Mouse (Mus musculus): Measurements from ENCODE around the gene Kcnrg. TPM values are rescaled to one million over a fixed set of nuclear protein-coding genes. Genes with fewer than 3 reads are reported as not detected.
A peak's percentile ranks its signal among the peaks of the same experiment; 100 is the strongest.

Gene Kcnrg
- polyA plus RNA-seq, 1 experiment from 2014 or later: 0.81 TPM

- Histone ChIP-seq H3K9me3 (replicated peaks; ENCODE audit: control insufficient read depth, low read length) (no peaks in the 10 kb centered on the region), H3K4me3 (replicated peaks; ENCODE audit: low read length) (no peak overlapping the region), H3K27ac (ENCODE audit: low read length) (no peak overlapping the region), H3K4me2 (ENCODE audit: low read depth, low read length) (no peak overlapping the region), H3K27me3 (ENCODE audit: control insufficient read depth, insufficient read depth, low read length) (no peaks in the 10 kb centered on the region), H3K36me3 (ENCODE audit: control insufficient read depth, insufficient read depth, low read length) (no peaks in the 10 kb centered on the region; the same call in 1 of the 2 replicates), H3K4me1 (ENCODE audit: control insufficient read depth, insufficient read depth, low read length) (no peaks in the 10 kb centered on the region), H3K9ac (ENCODE audit: low read length) (no peak overlapping the region)
- 91% methylated on average over 5 of the region's 5 CpGs for WGBS
- no peak for ATAC-seq (ENCODE audit: insufficient read depth, low FRiP score)
Observed at GRCm38 (mm10) chr14:61611766-61612165, 4.5 kb downstream of the Kcnrg start.

GRCm38 (mm10) chr14:61613319-61613718, 6.1 kb downstream of the Kcnrg start:
- no peak for ATAC-seq (ENCODE audit: insufficient read depth, low FRiP score)
- Histone ChIP-seq H3K9ac (ENCODE audit: low read length) (no peak overlapping the region), H3K9me3 (replicated peaks; ENCODE audit: control insufficient read depth, low read length) (no peaks in the 10 kb centered on the region), H3K36me3 (ENCODE audit: control insufficient read depth, insufficient read depth, low read length) (no peaks in the 10 kb centered on the region; the same call in 1 of the 2 replicates), H3K27me3 (ENCODE audit: control insufficient read depth, insufficient read depth, low read length) (no peaks in the 10 kb centered on the region), H3K4me3 (replicated peaks; ENCODE audit: low read length) (no peak overlapping the region), H3K4me1 (ENCODE audit: control insufficient read depth, insufficient read depth, low read length) (no peaks in the 10 kb centered on the region), H3K27ac (ENCODE audit: low read length) (no peak overlapping the region), H3K4me2 (ENCODE audit: low read depth, low read length) (no peak overlapping the region)
- 81% methylated on average over 2 of the region's 2 CpGs for WGBS

GRCm38 (mm10) chr14:61620371-61620770, 13.1 kb downstream of the Kcnrg start:
- no peak overlapping the region for H3K4me2 ChIP-seq (ENCODE audit: low read depth, low read length)
- H3K9me3 ChIP-seq (replicated peaks; ENCODE audit: control insufficient read depth, low read length): no peaks in the 10 kb centered on the region
- WGBS: 89% methylated on average over 2 of the region's 2 CpGs
- H3K9ac ChIP-seq (ENCODE audit: low read length): no peak overlapping the region
- no peak overlapping the region for H3K27ac ChIP-seq (ENCODE audit: low read length)
- H3K36me3 ChIP-seq (ENCODE audit: control insufficient read depth, insufficient read depth, low read length): peaks cover 4% of the 10 kb centered on the region
- no peak for ATAC-seq (ENCODE audit: insufficient read depth, low FRiP score)
- H3K4me1 ChIP-seq (ENCODE audit: control insufficient read depth, insufficient read depth, low read length): no peaks in the 10 kb centered on the region
- no peaks in the 10 kb centered on the region for H3K27me3 ChIP-seq (ENCODE audit: control insufficient read depth, insufficient read depth, low read length)
- H3K4me3 ChIP-seq (replicated peaks; ENCODE audit: low read length): no peak overlapping the region

- no peaks in the 10 kb centered on the region for H3K27me3 ChIP-seq (ENCODE audit: control insufficient read depth, insufficient read depth, low read length)
- no peaks in the 10 kb centered on the region for H3K4me1 ChIP-seq (ENCODE audit: control insufficient read depth, insufficient read depth, low read length)
- no peaks in the 10 kb centered on the region for H3K9me3 ChIP-seq (replicated peaks; ENCODE audit: control insufficient read depth, low read length)
- H3K4me2 ChIP-seq (ENCODE audit: low read depth, low read length): no peak overlapping the region
- no peak overlapping the region for H3K27ac ChIP-seq (ENCODE audit: low read length)
- H3K36me3 ChIP-seq (ENCODE audit: control insufficient read depth, insufficient read depth, low read length): 0 out of 2 replicates have a peak, but pooled peaks cover 3% of the 10 kb centered on the region
- no peak overlapping the region for H3K4me3 ChIP-seq (replicated peaks; ENCODE audit: low read length)
- no peak overlapping the region for H3K9ac ChIP-seq (ENCODE audit: low read length)
- ATAC-seq (ENCODE audit: insufficient read depth, low FRiP score): no peak
Observed at GRCm38 (mm10) chr14:61635969-61636368, 28.7 kb downstream of the Kcnrg start.

GRCm38 (mm10) chr14:61642668-61643067, 35.4 kb downstream of the Kcnrg start:
- Histone ChIP-seq H3K27me3 (ENCODE audit: control insufficient read depth, insufficient read depth, low read length) (no peaks in the 10 kb centered on the region), H3K36me3 (ENCODE audit: control insufficient read depth, insufficient read depth, low read length) (no peaks in the 10 kb centered on the region), H3K27ac (ENCODE audit: low read length) (no peak overlapping the region), H3K4me3 (replicated peaks; ENCODE audit: low read length) (no peak overlapping the region), H3K4me2 (ENCODE audit: low read depth, low read length) (no peak overlapping the region), H3K4me1 (ENCODE audit: control insufficient read depth, insufficient read depth, low read length) (no peaks in the 10 kb centered on the region), H3K9me3 (replicated peaks; ENCODE audit: control insufficient read depth, low read length) (no peaks in the 10 kb centered on the region), H3K9ac (ENCODE audit: low read length) (no peak overlapping the region)
- 39% methylated on average over 1 of the region's 1 CpGs for WGBS
- ATAC-seq (ENCODE audit: insufficient read depth, low FRiP score): no peak

GRCm38 (mm10) chr14:61645547-61645946, 38.3 kb downstream of the Kcnrg start:
- H3K36me3 ChIP-seq (ENCODE audit: control insufficient read depth, insufficient read depth, low read length): no peaks in the 10 kb centered on the region
- H3K9me3 ChIP-seq (replicated peaks; ENCODE audit: control insufficient read depth, low read length): no peaks in the 10 kb centered on the region
- no peak overlapping the region for H3K4me3 ChIP-seq (replicated peaks; ENCODE audit: low read length)
- 0 out of 2 replicates have a peak, but pooled peaks cover 6% of the 10 kb centered on the region for H3K4me1 ChIP-seq (ENCODE audit: control insufficient read depth, insufficient read depth, low read length)
- ATAC-seq (ENCODE audit: insufficient read depth, low FRiP score): no peak
- H3K27ac ChIP-seq (ENCODE audit: low read length): no peak overlapping the region
- no peak overlapping the region for H3K4me2 ChIP-seq (ENCODE audit: low read depth, low read length)
- no peaks in the 10 kb centered on the region for H3K27me3 ChIP-seq (ENCODE audit: control insufficient read depth, insufficient read depth, low read length)
- no peak overlapping the region for H3K9ac ChIP-seq (ENCODE audit: low read length)
- 52% methylated on average over 1 of the region's 1 CpGs for WGBS

GRCm38 (mm10) chr14:61647182-61647880, 40.1 kb downstream of the Kcnrg start:
- no peak for ATAC-seq (ENCODE audit: insufficient read depth, low FRiP score)
- H3K4me1 ChIP-seq (ENCODE audit: control insufficient read depth, insufficient read depth, low read length): 0 out of 2 replicates have a peak, but pooled peaks cover 6% of the 10 kb centered on the region

GRCm38 (mm10) chr14:61647881-61648684, 40.8 kb downstream of the Kcnrg start:
- Histone ChIP-seq H3K9me3 (replicated peaks; ENCODE audit: control insufficient read depth, low read length) (no peaks in the 10 kb centered on the region), H3K4me1 (ENCODE audit: control insufficient read depth, insufficient read depth, low read length) (0 out of 2 replicates have a peak, but pooled peaks cover 6% of the 10 kb centered on the region), H3K4me3 (replicated peaks; ENCODE audit: low read length) (peak overlapping the region; percentile 76), H3K4me2 (ENCODE audit: low read depth, low read length) (peak overlapping the region; percentile 74), H3K9ac (ENCODE audit: low read length) (peak overlapping the region; percentile 89), H3K36me3 (ENCODE audit: control insufficient read depth, insufficient read depth, low read length) (no peaks in the 10 kb centered on the region), H3K27ac (ENCODE audit: low read length) (peak overlapping the region; percentile 95), H3K27me3 (ENCODE audit: control insufficient read depth, insufficient read depth, low read length) (no peaks in the 10 kb centered on the region)
- ATAC-seq (ENCODE audit: insufficient read depth, low FRiP score): peak; percentile 77
- WGBS: under 1% methylated on average over 85 of the region's 95 CpGs

More at GRCm38 (mm10) chr14:61647182-61647880, 40.1 kb downstream of the Kcnrg start:
- Histone ChIP-seq H3K9me3 (replicated peaks; ENCODE audit: control insufficient read depth, low read length) (no peaks in the 10 kb centered on the region), H3K27me3 (ENCODE audit: control insufficient read depth, insufficient read depth, low read length) (no peaks in the 10 kb centered on the region), H3K4me2 (ENCODE audit: low read depth, low read length) (peak overlapping the region; percentile 74), H3K9ac (ENCODE audit: low read length) (peak overlapping the region; percentile 89), H3K4me3 (replicated peaks; ENCODE audit: low read length) (peak overlapping the region; percentile 76), H3K36me3 (ENCODE audit: control insufficient read depth, insufficient read depth, low read length) (no peaks in the 10 kb centered on the region), H3K27ac (ENCODE audit: low read length) (peak overlapping the region; percentile 95)
- WGBS: under 1% methylated on average over 24 of the region's 24 CpGs

All from stomach, embryonic 16.5 days (tissue).